Mouse (Mus musculus): Measurements from ENCODE around the gene Slc4a1. TPM values are rescaled to one million over a fixed set of nuclear protein-coding genes. Genes with fewer than 3 reads are reported as not detected.

Gene Slc4a1
- polyA plus RNA-seq, 1 experiment: not detected

DNA sequence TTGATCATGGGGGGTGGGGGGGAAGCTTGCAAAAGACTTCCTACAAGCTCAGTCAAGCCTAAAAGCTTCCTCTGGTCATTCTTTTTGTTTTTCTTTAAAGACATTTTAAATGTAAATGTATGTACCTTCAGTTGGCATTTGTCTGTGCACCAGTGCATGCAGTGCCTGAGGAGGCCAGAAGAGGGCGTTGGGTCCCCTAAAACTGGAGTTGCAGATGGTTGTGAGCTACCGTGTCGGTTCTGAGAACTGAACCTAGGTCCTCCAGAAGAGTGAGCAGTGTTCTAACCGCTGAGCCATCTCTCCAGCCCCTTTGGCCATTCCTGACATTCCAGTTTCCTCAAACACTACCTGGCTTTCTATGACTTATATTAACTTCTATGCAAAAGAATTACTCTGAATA, 26.4 kb downstream of the Slc4a1 start:
- TF ChIP-seq CTCF (IDR thresholded peaks at IDR 0.05; ENCODE audit: insufficient read depth, low read depth, low read length): no peak
- TF ChIP-seq POLR2A (IDR thresholded peaks at IDR 0.05; ENCODE audit: insufficient read depth, low read depth, low read length): no peak
- WGBS: 60% methylated on average over 4 of the region's 4 CpGs
- Histone ChIP-seq H3K4me1 (ENCODE audit: control insufficient read depth, insufficient read depth, low read length) (no peaks in the 10 kb centered on the region), H3K4me3 (ENCODE audit: insufficient read depth, low read depth, low read length) (no peak overlapping the region), H3K27ac (ENCODE audit: insufficient read depth, low read depth, low read length) (no peak overlapping the region)

DNA sequence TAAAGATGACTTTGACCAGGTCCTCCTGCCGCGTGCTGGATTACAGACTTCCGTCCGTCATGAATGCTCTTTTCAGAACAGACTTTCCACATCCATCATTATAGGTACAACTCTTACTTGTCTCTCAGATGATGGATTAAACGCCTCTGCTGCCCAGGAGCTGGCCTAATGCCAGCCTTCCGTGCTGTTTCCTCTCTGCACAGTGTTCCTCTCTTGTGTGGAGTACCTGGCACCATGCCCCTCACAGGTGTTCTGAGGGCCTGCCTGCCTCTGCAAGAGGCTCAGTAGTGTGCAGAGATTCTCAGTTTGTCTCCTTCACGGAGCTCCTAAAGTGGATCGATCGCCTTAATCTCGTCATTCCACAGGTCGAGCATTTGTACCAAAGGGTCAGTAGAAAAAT, 26.8 kb downstream of the Slc4a1 start:
- WGBS: 70% methylated on average over 11 of the region's 11 CpGs
- Histone ChIP-seq H3K27ac (ENCODE audit: insufficient read depth, low read depth, low read length) (no peak overlapping the region), H3K4me3 (ENCODE audit: insufficient read depth, low read depth, low read length) (no peak overlapping the region), H3K4me1 (ENCODE audit: control insufficient read depth, insufficient read depth, low read length) (no peaks in the 10 kb centered on the region)
- no peak for TF ChIP-seq CTCF (IDR thresholded peaks at IDR 0.05; ENCODE audit: insufficient read depth, low read depth, low read length)
- no peak for TF ChIP-seq POLR2A (IDR thresholded peaks at IDR 0.05; ENCODE audit: insufficient read depth, low read depth, low read length)

DNA sequence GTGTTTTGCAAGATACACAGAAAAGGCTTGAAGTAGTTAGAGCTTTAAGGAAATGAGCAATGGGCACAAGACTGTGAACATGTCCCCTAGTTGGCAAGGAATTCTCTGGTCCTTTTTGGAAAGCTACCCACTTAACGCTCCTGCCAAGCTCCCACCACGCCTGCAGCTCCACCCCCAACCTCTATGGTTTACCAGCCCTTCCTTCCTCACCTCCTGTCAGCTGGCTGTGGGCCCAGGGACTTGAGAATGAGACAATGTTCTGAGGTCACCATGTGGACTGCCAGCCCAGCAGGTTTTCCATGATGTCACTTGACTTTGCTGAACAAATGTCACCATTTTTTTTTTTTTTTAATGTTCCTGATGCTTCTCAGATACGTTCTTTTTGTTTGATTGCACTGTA, 27.4 kb downstream of the Slc4a1 start:
- H3K4me1 ChIP-seq (ENCODE audit: control insufficient read depth, insufficient read depth, low read length): no peaks in the 10 kb centered on the region
- no peak overlapping the region for H3K27ac ChIP-seq (ENCODE audit: insufficient read depth, low read depth, low read length)
- TF ChIP-seq CTCF (IDR thresholded peaks at IDR 0.05; ENCODE audit: insufficient read depth, low read depth, low read length) (no peak), POLR2A (IDR thresholded peaks at IDR 0.05; ENCODE audit: insufficient read depth, low read depth, low read length) (no peak)

DNA sequence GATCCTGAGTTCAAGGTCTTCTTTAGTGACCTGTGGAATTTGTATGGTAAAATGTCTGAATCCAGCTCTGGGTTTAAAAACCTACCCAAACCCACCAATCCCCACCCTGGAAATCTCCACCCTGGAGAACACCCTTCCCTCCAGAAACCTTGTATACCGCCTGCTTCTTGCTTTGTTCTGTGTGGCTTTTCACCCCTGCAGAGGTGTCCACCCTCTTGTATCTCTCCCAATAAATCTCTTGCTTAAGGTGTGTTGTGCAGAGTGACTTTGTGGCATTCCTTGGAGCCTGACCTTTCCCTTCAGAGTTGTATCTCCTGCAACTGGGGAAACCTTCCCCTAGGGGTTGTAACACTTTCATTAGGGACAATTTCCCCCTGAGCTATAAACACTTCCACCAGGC, 28.1 kb downstream of the Slc4a1 start:
- TF ChIP-seq POLR2A (IDR thresholded peaks at IDR 0.05; ENCODE audit: insufficient read depth, low read depth, low read length) (no peak), CTCF (IDR thresholded peaks at IDR 0.05; ENCODE audit: insufficient read depth, low read depth, low read length) (no peak)
- no peak overlapping the region for H3K27ac ChIP-seq (ENCODE audit: insufficient read depth, low read depth, low read length)
- no peaks in the 10 kb centered on the region for H3K4me1 ChIP-seq (ENCODE audit: control insufficient read depth, insufficient read depth, low read length)
- no peak overlapping the region for H3K4me3 ChIP-seq (ENCODE audit: insufficient read depth, low read depth, low read length)
- 84% methylated on average over 1 of the region's 1 CpGs for WGBS

More for the DNA sequence above, 27.4 kb downstream of the Slc4a1 start:
- no peak overlapping the region for H3K4me3 ChIP-seq (ENCODE audit: insufficient read depth, low read depth, low read length)
- WGBS: 35% methylated on average over 3 of the region's 3 CpGs

- Histone ChIP-seq H3K4me1 (ENCODE audit: control insufficient read depth, insufficient read depth, low read length) (no peaks in the 10 kb centered on the region), H3K27ac (ENCODE audit: insufficient read depth, low read depth, low read length) (no peak overlapping the region), H3K4me3 (ENCODE audit: insufficient read depth, low read depth, low read length) (no peak overlapping the region)
- 37% methylated on average over 1 of the region's 1 CpGs for WGBS
- TF ChIP-seq CTCF (IDR thresholded peaks at IDR 0.05; ENCODE audit: insufficient read depth, low read depth, low read length) (no peak), POLR2A (IDR thresholded peaks at IDR 0.05; ENCODE audit: insufficient read depth, low read depth, low read length) (no peak)
Measured at GRCm38 (mm10) chr11:102336191-102336590, 29.8 kb downstream of the Slc4a1 start.

DNA sequence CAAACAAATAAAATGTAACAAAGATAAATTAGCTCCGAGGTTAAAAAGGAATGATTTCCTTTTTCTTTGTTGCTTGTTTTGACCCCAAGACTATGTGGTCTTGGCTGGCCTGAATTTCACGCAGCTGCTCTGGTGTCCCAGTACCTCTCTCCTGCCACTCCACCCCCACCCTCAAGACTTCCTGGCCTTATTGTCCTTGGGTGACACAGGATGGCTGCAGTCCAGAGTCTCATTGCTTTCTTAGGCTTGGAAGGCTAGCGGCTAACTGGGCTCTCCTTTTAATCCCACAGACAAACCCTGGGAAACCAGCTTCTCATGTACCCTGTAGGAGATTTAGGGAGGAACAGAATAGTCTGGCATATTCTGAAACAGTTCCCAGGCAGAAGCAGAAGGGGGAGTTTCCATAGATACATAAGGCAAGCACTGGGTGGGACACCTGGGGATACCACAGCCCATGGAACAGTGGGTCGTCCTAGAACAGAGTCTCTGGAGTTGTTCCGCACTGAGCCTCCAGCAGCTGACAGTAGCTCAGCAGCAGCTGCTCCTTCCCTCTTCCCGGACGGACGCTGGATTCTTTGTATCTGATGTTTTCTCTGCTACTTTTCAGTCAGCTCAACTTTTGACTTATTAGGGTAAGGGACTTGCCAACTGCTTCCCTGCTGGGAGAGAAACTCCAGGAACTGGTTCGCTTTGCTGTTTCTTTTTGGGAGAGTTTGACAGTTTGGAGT, 30.9 kb downstream of the Slc4a1 start:
- 32% methylated on average over 9 of the region's 9 CpGs for WGBS
- Histone ChIP-seq H3K27ac (ENCODE audit: insufficient read depth, low read depth, low read length) (no peak overlapping the region), H3K4me1 (ENCODE audit: control insufficient read depth, insufficient read depth, low read length) (no peaks in the 10 kb centered on the region), H3K4me3 (ENCODE audit: insufficient read depth, low read depth, low read length) (no peak overlapping the region)
- TF ChIP-seq CTCF (IDR thresholded peaks at IDR 0.05; ENCODE audit: insufficient read depth, low read depth, low read length) (no peak), POLR2A (IDR thresholded peaks at IDR 0.05; ENCODE audit: insufficient read depth, low read depth, low read length) (no peak)

DNA sequence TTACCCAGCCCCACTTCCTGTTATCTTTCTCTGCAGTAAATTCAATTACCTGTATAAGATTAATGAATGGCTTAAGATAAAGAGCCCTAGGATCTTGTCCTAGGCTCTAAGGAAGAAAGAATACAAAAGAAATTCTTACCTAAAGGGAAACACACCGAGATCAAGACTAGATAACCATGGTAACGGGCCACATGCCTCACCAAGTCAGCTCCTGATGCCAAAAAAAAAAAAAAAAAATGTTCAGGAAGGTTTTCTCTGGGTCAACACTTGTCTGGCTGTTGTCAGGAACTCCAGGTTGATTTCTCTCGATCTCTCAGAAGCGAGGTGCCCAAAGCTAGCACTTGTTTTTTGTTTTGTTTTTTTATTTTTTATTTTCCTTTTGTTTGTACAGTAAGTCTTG, 32.0 kb downstream of the Slc4a1 start:
- TF ChIP-seq CTCF (IDR thresholded peaks at IDR 0.05; ENCODE audit: insufficient read depth, low read depth, low read length): no peak
- 66% methylated on average over 4 of the region's 4 CpGs for WGBS
- Histone ChIP-seq H3K4me1 (ENCODE audit: control insufficient read depth, insufficient read depth, low read length) (no peaks in the 10 kb centered on the region), H3K4me3 (ENCODE audit: insufficient read depth, low read depth, low read length) (no peak overlapping the region), H3K27ac (ENCODE audit: insufficient read depth, low read depth, low read length) (no peak overlapping the region)

DNA sequence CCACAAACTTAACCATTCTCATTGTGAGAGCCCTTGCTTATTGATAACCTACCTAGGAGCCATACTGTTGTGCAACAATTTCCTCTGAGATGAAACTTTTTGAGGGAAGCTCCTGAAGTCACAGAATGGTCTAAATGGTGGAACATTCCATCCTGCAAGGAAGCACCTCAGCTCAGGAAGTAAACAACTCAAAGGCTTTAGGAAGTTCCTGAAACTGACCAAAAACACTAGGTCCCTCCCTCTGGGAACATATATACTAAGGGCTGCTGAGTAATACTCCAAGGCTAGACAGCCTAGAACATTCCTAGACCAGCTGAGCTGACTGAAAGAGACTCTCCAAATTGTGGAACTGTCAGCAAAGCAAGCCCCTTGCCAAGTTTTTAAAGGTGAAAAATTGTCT, 32.9 kb downstream of the Slc4a1 start:
- H3K27ac ChIP-seq (ENCODE audit: insufficient read depth, low read depth, low read length): no peak overlapping the region
- no peaks in the 10 kb centered on the region for H3K4me1 ChIP-seq (ENCODE audit: control insufficient read depth, insufficient read depth, low read length)
- TF ChIP-seq CTCF (IDR thresholded peaks at IDR 0.05; ENCODE audit: insufficient read depth, low read depth, low read length) (no peak), POLR2A (IDR thresholded peaks at IDR 0.05; ENCODE audit: insufficient read depth, low read depth, low read length) (no peak)
- H3K4me3 ChIP-seq (ENCODE audit: insufficient read depth, low read depth, low read length): no peak overlapping the region

DNA sequence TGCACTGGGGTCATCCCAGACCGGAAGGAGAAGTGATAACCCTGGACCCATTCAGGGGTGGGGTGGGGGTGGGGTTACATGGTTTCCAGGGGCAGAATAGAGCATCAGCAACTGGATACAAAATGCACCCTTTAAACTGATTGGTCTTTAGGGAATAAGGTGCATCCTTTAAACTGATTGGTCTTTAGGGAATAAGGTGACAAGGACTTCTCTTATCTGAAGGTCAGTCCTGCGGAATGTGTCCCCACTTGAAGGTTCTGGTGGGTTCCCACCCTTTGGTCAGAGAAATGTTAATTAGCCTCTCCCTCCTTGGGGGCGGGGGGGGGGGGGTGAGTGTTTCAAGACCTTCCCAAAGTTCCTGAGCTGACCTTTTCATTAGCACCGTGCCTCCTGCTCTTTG, 34.2 kb downstream of the Slc4a1 start:
- Histone ChIP-seq H3K4me3 (ENCODE audit: insufficient read depth, low read depth, low read length) (no peak overlapping the region), H3K4me1 (ENCODE audit: control insufficient read depth, insufficient read depth, low read length) (no peaks in the 10 kb centered on the region), H3K27ac (ENCODE audit: insufficient read depth, low read depth, low read length) (no peak overlapping the region)
- TF ChIP-seq POLR2A (IDR thresholded peaks at IDR 0.05; ENCODE audit: insufficient read depth, low read depth, low read length): no peak
- TF ChIP-seq CTCF (IDR thresholded peaks at IDR 0.05; ENCODE audit: insufficient read depth, low read depth, low read length): no peak
- 59% methylated on average over 4 of the region's 4 CpGs for whole genome bisulfite sequencing

- 81% methylated on average over 3 of the region's 3 CpGs for WGBS
- TF ChIP-seq CTCF (IDR thresholded peaks at IDR 0.05; ENCODE audit: insufficient read depth, low read depth, low read length) (no peak), POLR2A (IDR thresholded peaks at IDR 0.05; ENCODE audit: insufficient read depth, low read depth, low read length) (no peak)
- H3K27ac ChIP-seq (ENCODE audit: insufficient read depth, low read depth, low read length): no peak overlapping the region
- no peaks in the 10 kb centered on the region for H3K4me1 ChIP-seq (ENCODE audit: control insufficient read depth, insufficient read depth, low read length)
- no peak overlapping the region for H3K4me3 ChIP-seq (ENCODE audit: insufficient read depth, low read depth, low read length)
Measured at GRCm38 (mm10) chr11:102330039-102330438, 36.0 kb downstream of the Slc4a1 start.
